Mouse (Mus musculus): ENCODE data around the gene Ldhb. TPM values are rescaled to one million over a fixed set of nuclear protein-coding genes. Genes with fewer than 3 reads are reported as not detected.

Gene Ldhb
- polyA plus RNA-seq, 1 experiment from 2014 or later, result 577 TPM

GRCm38 (mm10) chr6:142462194-142462593 lies 45.6 kb downstream of the Ldhb start:
- WGBS, result 61% methylated on average over 6 of the region's 6 CpGs
- 0 out of 2 replicates have a peak, but pooled peaks cover 3% of the 10 kb centered on the region for H3K4me1 ChIP-seq
- H3K27me3 ChIP-seq (replicated peaks; ENCODE audit: low read depth, poor library complexity, severe bottlenecking), result no peaks in the 10 kb centered on the region
- H3K4me3 ChIP-seq, result no peak overlapping the region
- DNase-seq (ENCODE audit: low spot score), result no peak
- no peaks in the 10 kb centered on the region for H3K9me3 ChIP-seq
- no peak overlapping the region for H3K27ac ChIP-seq (replicated peaks)
- H3K36me3 ChIP-seq (replicated peaks), result no peaks in the 10 kb centered on the region

GRCm38 (mm10) chr6:142459017-142459678 lies 48.6 kb downstream of the Ldhb start:
- Histone ChIP-seq H3K9me3 (no peaks in the 10 kb centered on the region), H3K27me3 (replicated peaks; ENCODE audit: low read depth, poor library complexity, severe bottlenecking) (no peaks in the 10 kb centered on the region), H3K27ac (replicated peaks) (no peak overlapping the region), H3K36me3 (replicated peaks) (no peaks in the 10 kb centered on the region), H3K4me1 (0 out of 2 replicates have a peak, but pooled peaks cover 3% of the 10 kb centered on the region), H3K4me3 (no peak overlapping the region)
- 81% methylated on average over 14 of the region's 14 CpGs for WGBS
- no peak for DNase-seq (ENCODE audit: low spot score)

- H3K27ac ChIP-seq (replicated peaks), result no peak overlapping the region
- H3K27me3 ChIP-seq (replicated peaks; ENCODE audit: low read depth, poor library complexity, severe bottlenecking), result no peaks in the 10 kb centered on the region
- 0 out of 2 replicates have a peak, but pooled peaks cover 3% of the 10 kb centered on the region for H3K4me1 ChIP-seq
- H3K4me3 ChIP-seq, result no peak overlapping the region
- DNase-seq (ENCODE audit: low spot score), result no peak
- WGBS, result 61% methylated on average over 7 of the region's 7 CpGs
- H3K36me3 ChIP-seq (replicated peaks), result no peaks in the 10 kb centered on the region
- H3K9me3 ChIP-seq, result no peaks in the 10 kb centered on the region
Observed at GRCm38 (mm10) chr6:142458010-142458409, 49.7 kb downstream of the Ldhb start.

- H3K36me3 ChIP-seq (replicated peaks), result no peaks in the 10 kb centered on the region
- H3K4me3 ChIP-seq, result no peak overlapping the region
- 76% methylated on average over 7 of the region's 7 CpGs for WGBS
Observed at GRCm38 (mm10) chr6:142455314-142455996, 52.3 kb downstream of the Ldhb start.

DNA sequence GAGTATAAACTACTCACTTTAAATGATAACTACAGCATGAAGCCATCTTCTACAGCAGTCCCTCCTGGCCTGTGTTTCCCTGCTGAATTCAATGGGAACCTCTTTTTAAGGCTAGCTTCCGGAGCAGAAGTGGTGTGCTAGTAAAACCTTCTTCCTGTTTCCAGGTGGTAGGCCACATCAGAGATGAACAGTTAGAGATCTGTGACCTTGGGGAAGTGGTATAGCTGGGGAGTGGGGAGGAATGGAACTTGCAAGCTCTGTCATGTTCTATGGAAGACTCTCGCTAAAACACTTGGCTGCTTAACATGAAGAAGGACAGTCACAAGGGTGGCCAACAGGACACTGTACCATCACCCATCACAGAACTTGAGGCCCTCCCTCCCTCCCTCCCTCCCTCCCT lies 54.4 kb downstream of the Ldhb start:
- Histone ChIP-seq H3K27ac (replicated peaks) (no peak overlapping the region), H3K9me3 (no peaks in the 10 kb centered on the region), H3K36me3 (replicated peaks) (no peaks in the 10 kb centered on the region), H3K4me3 (no peak overlapping the region), H3K27me3 (replicated peaks; ENCODE audit: low read depth, poor library complexity, severe bottlenecking) (no peaks in the 10 kb centered on the region), H3K4me1 (0 out of 2 replicates have a peak, but pooled peaks cover 3% of the 10 kb centered on the region)
- DNase-seq (ENCODE audit: low spot score), result no peak
- 83% methylated on average over 2 of the region's 2 CpGs for WGBS

More at GRCm38 (mm10) chr6:142455314-142455996, 52.3 kb downstream of the Ldhb start:
- no peak for DNase-seq (ENCODE audit: low spot score)
- Histone ChIP-seq H3K4me1 (0 out of 2 replicates have a peak, but pooled peaks cover 3% of the 10 kb centered on the region), H3K9me3 (no peaks in the 10 kb centered on the region), H3K27ac (replicated peaks) (no peak overlapping the region), H3K27me3 (replicated peaks; ENCODE audit: low read depth, poor library complexity, severe bottlenecking) (no peaks in the 10 kb centered on the region)

- no peaks in the 10 kb centered on the region for H3K36me3 ChIP-seq (replicated peaks)
- no peak overlapping the region for H3K4me3 ChIP-seq
- 84% methylated on average over 12 of the region's 12 CpGs for WGBS
- DNase-seq (ENCODE audit: low spot score), result no peak
- no peaks in the 10 kb centered on the region for H3K4me1 ChIP-seq
- no peaks in the 10 kb centered on the region for H3K9me3 ChIP-seq
- H3K27me3 ChIP-seq (replicated peaks; ENCODE audit: low read depth, poor library complexity, severe bottlenecking), result no peaks in the 10 kb centered on the region
- no peak overlapping the region for H3K27ac ChIP-seq (replicated peaks)
Observed at GRCm38 (mm10) chr6:142451381-142451780, 56.4 kb downstream of the Ldhb start.

Other genes with a start within 250 kb of the Ldhb start
- gene Iapp, start 209.5 kb downstream of the Ldhb start, polyA plus RNA-seq (2016; fragmentation: Nextera tagmentation; extraction: Ambion mirVana), result 0.24 TPM in 1 of 2 replicates, not detected in the other
- gene Slco1a5, start 185.0 kb downstream of the Ldhb start, polyA plus RNA-seq (2016; fragmentation: Nextera tagmentation; extraction: Ambion mirVana), result 0.35 and 0.51 TPM in 2 replicates
- gene Pyroxd1, start 162.3 kb downstream of the Ldhb start, polyA plus RNA-seq (2016; fragmentation: Nextera tagmentation; extraction: Ambion mirVana), result 17.4 and 20.6 TPM in 2 replicates
- 34.3 and 37.4 TPM in 2 replicates for gene Recql, start 120.9 kb downstream of the Ldhb start, polyA plus RNA-seq (2016; fragmentation: Nextera tagmentation; extraction: Ambion mirVana)
- gene Golt1b, start 120.7 kb downstream of the Ldhb start, polyA plus RNA-seq (2016; fragmentation: Nextera tagmentation; extraction: Ambion mirVana), result 120 and 126 TPM in 2 replicates
- gene Spx, start 94.5 kb downstream of the Ldhb start, polyA plus RNA-seq (2016; fragmentation: Nextera tagmentation; extraction: Ambion mirVana), result 1.1 TPM in 2 replicates
- gene Gys2, start 34.8 kb downstream of the Ldhb start, polyA plus RNA-seq (2016; fragmentation: Nextera tagmentation; extraction: Ambion mirVana), result not detected in 2 replicates
- gene Kcnj8, start 63.7 kb upstream of the Ldhb start, polyA plus RNA-seq (2016; fragmentation: Nextera tagmentation; extraction: Ambion mirVana), result 0.59 and 1.00 TPM in 2 replicates
- gene Abcc9, start 194.4 kb upstream of the Ldhb start, polyA plus RNA-seq (2016; fragmentation: Nextera tagmentation; extraction: Ambion mirVana), result 1.4 and 1.5 TPM in 2 replicates
- gene Cmas, start 248.7 kb upstream of the Ldhb start, polyA plus RNA-seq (2016; fragmentation: Nextera tagmentation; extraction: Ambion mirVana), result 65.6 and 68.3 TPM in 2 replicates

Data from embryonic facial prominence, embryonic 10.5 days (tissue).